Mouse (Mus musculus): Measurements from ENCODE around the gene Slc44a3.

Slc44a3 gene

DNA sequence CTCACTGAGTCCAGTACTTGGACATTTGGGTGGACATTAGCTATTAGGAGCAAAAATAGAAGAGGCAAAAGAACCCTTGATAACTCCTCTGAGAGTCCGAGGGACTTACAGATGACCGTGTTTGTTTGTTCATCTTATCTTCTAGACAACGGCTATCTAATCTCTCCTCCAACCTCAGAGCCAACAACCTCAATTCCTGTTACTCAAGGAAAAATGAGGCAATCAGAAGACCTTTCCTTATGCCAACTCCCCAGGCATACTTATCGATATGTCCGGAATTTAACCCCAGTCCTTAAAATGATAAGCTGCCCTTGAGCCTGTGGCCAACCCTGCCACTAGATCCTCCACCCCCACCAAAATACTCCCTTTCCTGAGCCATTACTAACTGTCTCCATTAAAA, 31.5 kb downstream of the Slc44a3 start:
- no peak for DNase-seq (ENCODE audit: low read depth, low spot score)

DNA sequence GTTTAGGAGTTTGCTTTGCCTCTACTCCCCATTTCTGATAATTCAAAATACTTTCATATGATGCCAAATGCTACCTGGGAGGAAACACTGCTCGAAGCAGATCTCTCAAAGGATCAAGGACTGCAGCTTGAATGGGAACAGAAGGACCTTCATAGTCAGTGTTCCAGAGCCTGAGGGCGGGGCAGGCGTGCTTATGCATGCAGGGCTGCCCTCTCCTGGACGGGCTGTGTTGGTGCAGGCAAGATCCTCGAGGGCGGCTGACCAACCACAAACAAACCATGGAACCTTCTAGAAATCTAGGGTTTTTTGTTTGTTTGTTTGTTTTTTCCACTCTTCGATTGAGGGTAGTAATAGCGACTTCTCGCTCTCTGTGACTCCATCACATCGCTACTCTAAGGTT, 32.0 kb downstream of the Slc44a3 start:
- DNase-seq (ENCODE audit: low read depth, low spot score), result peak; percentile 86

DNA sequence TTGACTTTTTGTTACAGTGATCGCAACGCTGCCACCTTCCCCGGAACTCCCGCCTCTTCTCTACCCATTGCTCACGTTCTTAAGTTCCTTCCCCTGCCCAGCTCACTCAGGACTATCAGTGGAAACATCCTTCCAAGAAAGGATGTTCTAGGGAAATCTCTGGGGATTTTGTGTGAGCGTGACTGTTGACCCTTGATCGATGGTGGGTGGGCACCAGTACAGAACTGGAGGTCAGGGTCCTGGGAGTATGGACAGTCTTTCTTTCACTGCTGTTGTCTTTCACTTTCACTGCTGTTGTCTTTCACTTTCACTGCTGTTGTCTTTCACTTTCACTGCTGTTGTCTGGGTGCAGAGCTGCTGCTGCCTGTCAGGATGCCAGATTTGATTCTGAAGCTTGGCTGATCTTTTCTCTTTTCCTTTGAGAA, 38.2 kb downstream of the Slc44a3 start:
- no peak for DNase-seq (ENCODE audit: low read depth, low spot score)

DNA sequence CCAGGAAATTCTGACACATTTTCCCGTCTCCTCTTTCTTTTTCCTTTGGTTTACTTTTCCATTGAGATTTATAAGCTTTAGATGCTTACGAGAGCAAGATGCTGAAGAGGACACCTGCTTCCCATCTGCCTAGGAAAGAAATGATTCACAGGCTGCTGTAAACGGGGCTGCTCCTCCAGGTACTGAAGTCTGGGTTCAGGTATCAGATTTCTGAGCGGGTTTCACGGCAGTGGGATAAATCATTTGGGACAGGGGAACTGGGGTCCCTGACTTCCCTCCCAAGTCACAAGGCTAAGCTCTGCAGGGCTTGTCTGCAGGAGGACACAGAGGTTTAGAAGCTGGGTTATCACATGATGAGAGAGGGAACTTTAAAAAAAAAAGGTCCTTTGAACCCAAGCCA, 40.2 kb downstream of the Slc44a3 start:
- no peak for DNase-seq (ENCODE audit: low read depth, low spot score)

DNA sequence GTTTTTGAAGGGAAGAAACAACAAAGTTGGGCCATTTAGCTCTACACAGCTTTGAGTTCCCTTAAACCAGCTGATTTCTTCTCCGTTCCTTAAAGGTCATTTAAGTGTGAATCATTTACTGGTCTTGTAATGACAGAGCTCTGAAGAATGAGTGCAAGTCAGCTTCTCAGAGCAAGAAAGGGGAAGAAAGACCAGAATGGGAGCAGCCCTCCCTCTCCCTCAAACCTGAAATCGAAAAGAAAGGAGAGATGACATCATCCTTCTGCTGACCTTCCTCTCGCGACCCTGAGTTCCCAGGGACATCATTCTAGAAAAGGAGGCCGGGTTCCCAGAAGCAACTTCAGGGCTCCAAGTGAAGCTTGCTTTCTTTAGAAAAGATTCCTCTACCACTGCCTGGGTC, 41.3 kb downstream of the Slc44a3 start:
- no peak for DNase-seq (ENCODE audit: low read depth, low spot score)

DNA sequence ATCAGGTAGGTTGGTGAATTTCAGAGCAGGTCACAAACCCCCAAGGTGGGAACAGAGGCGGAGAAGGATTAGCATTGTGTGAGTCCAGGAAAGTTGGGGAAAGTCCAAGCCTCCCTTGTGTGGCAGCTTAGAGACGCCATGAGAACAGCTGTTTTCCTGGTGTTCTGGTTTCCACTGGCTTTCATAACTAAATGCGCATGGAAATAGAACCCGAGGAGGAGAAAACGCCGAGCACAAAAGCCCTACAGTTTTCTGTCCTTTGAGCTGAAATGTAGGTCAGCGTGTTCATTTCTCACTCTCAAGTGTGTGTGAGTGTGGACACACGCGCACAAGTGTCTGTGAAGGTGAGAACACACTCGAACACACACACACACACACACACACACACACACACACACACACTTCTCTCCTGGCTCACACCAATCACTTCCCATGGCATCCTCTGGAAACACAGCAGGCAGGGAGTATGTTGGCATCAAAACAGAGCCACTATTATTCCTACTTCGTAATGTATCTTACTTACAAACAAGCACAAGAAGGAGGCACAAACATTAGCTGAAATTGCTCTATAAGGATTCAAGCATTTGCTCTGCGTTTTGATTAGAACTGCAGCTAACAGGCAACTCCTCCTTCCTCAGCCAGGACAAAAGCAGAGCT, 42.6 kb downstream of the Slc44a3 start:
- no peak for DNase-seq (ENCODE audit: low read depth, low spot score)

DNA sequence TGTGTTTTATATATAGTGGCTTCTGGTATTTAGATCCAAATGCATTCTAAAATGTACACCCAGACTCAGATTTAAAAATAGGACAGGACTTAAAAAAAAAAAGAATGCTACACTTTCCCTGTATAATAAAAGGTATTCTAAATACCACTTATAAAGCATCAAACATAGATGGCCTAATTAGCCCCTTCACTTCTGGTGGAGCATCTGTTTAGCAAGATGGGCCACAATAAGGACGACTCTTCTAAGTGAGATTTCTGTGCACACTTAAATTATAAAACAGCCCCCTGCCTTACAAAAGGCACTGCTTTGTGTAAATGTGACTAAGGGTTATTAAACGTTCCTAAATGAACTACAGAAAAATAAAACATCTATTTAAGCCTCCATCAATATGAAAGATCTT, 47.0 kb downstream of the Slc44a3 start:
- DNase-seq (ENCODE audit: low read depth, low spot score), result no peak

DNA sequence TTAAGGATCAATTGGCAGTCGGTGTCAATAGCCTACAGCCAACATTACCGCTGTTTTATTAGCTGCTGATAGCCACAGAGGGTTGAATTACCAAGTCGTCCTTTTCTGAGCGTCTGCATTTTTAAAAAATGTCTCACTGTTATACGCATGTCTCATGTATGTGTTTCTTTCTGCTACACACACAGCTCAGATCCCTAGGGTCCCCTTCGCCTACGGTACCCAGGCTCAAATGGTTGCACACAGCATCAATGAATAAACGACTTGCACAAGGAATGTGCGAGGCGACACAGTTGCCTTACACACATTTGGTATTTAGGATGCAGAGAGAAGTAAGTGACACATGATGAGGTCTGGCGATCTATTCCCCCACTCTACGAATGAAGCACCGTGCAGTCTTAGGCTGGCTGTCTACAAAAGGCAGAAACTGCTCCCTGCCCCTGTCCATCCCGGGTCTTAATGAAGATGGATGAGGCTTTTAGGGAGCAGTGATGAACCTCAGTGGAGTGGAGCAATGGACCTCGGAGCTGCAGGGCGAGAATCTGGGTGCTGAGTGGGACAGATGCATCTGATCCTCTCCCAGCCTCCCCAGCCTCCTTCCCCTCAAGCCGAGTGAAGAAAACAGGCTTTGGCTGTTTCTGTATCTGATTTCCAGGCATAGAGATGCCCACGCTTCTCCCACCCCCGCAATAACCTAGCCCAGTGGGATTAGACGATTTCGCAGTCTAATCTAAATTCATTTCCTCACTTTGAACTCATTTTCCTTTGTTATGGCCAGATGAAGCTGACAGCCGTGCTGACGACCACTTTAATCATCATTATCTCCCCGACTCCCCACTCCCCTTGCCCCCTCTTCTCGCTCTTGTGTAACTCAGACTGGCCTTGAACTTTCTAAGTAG, 48.7 kb downstream of the Slc44a3 start:
- DNase-seq (ENCODE audit: low read depth, low spot score), result no peak

DNA sequence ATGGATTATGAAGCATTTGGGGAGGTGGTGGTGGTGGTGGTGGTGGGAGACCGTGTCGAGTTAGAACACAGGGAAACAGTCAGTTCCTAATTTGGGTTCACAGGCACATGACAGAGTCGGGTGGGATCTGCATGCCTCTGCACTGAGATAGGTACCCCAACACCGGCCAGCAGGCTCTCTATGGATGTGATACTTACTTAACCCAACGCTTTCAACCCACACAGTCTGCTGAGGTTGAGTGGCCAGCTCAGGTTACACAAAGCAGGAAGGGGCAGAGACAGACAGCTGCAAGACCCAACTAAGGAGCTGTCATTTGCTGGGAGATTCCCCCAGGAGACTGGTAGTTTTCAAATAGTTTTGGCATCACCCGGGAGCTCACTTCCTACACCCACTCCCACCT, 50.6 kb downstream of the Slc44a3 start:
- no peak for DNase-seq (ENCODE audit: low read depth, low spot score)

DNA sequence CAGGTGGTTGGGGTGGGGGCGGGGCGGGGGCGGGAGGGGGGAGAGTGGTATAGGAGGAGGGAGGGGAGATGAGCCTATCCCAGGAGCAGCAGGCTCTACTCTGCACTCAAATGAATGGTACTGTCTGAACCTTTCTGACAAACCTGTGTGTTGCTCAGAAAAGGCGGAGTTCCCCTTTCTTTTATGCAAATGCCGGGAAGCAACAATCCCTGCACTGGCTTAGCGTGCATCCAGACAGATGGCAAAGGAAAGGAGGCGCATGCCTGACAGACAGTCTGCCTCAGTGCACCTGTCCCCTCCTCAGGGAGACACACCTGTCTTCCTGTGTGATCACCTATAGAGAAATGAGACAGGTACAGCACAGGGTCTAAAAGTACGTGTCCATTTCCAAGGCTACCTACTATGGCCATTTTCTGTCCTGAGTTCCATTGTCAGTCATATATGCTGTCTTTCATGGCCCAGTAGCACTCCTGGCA, 51.2 kb downstream of the Slc44a3 start:
- DNase-seq (ENCODE audit: low read depth, low spot score), result no peak

DNA sequence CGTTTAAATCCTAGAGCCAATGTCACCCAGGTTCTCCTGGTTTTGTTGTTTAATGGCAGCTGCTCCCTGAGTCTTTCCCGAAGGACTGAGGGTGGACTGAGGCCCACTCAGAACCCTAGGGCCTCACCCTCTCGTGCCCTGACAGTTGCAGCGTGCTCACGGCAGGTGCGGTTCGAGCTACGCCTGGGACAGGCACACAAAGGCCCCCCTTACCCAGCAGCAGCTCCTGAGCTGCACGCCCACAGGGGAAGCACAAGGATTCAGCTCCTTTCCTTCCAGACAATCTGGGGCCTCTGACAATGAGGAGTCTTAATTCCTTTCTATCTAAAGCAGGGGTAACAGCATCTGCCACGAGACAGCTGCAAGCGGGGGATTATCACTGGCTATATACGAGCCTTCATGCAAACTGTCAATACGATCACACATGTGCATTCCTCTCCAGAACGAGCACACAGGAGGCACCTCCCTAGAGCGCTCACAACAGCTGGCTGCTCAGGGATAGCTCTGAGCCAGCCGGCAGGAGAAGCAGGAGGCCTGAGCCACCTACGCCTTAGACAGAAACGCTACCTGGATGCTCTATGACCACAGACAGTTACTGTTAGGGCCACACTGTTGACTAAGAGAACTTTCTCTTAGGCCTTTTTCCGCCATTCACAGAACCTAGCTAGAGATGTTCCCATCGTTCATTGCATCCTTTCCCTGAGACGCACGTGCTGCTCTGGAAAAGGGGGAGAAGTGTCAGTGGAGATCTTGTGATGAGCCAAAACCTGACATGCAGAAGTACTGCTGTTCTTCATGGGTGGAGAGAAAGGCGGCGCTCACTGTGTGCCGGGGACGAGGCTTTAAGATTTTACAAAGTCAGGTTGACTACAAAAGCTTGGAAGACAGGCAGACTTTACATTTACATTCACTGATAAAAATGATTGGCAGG, 51.9 kb downstream of the Slc44a3 start:
- no peak for DNase-seq (ENCODE audit: low read depth, low spot score)

DNA sequence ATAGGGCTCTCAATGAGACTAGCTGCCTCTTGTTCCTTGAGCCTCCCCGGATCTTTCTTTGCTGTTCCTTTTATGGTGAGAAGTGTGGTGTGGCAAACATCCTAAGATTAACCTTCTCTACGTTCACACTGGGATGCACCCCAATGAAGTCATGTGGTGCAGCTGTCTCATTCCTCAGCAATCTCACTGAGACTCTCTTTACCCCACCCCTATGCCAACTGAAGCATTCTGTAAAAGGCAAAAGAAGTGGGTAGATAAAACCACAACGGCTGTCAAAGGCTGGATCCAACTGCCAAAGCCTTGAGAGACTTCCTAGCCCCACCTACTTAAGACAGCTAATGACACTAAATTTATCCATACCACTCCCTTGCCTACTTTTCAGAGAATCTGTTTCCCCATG, 57.5 kb downstream of the Slc44a3 start:
- no peak for DNase-seq (ENCODE audit: low read depth, low spot score)

DNA sequence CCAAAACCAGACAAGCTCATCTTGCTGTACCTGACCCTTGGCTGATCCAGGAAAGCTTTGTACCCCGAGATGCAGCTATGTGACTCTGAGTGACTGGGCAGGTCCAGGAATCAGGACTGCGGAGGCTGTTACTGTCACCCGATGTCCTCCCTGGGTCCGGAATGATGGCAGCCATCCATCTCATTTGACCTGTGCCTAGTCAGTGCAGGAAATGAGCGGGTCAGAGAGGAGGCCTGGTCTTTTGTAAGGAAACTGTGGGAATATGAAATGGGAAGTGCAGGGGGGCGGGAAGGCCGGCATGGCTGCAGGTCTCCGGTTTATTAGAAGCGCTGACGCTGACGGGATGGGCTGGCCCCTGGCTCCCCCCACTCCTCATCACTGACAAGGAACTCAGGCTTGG, 60.5 kb downstream of the Slc44a3 start:
- no peak for DNase-seq (ENCODE audit: low read depth, low spot score)

DNA sequence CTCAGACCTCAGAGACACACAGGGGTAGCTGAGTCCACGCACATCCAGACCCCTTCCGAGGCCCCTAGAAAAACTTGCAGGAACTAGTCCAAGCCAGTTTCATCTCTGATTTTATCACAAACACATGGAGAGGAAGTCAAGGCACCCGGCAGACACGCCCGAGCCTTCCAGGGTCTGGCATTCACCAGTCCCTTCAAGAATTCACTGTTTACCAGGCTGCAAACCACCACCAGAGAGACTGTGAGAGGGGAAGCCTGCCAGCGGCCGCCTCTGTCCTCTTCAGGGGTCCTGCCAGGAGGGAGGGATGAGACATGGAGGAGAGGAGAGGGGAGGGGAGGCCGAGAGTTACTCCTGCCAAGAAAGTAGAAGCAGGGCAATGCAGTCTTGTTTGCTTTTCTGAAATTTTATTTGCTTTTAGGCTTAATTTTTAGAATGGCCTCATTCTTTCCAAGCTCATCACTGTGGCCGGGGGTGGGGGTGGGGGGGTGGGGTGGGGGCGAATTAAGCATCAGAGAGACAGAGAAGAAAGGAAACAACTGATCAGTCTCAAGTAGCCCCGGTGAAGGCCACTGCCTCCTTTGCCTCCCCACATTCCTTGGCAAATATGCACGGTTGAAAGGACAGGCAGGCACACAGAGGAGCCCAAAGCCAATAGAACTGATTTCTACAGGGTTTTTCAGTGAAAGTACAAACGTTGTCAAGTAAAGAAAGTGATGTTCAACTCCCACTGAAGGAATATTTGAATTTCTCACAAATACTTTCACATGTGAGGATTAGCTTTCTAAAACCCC, 62.8 kb downstream of the Slc44a3 start:
- DNase-seq (ENCODE audit: low read depth, low spot score), result peak; percentile 58

DNA sequence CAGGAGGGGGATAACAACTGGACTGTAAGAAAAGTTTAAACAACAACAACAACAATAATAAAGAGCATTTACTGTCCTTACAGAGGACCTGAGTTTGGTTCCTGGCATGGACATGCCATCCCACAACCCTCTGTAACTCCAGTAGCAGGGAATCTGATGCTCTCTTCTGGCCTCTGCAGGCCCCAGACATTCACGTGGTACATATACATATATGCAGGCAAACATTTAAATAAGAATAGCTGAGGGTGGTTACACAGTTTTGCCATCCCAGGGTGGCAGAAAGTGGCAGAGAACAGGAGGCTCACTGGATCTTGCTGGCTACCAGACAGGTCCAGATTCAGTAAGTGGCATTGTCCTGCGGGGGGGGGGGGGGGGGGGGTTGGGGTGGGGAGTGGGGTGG, 64.1 kb downstream of the Slc44a3 start:
- DNase-seq (ENCODE audit: low read depth, low spot score), result peak; percentile 57

DNA sequence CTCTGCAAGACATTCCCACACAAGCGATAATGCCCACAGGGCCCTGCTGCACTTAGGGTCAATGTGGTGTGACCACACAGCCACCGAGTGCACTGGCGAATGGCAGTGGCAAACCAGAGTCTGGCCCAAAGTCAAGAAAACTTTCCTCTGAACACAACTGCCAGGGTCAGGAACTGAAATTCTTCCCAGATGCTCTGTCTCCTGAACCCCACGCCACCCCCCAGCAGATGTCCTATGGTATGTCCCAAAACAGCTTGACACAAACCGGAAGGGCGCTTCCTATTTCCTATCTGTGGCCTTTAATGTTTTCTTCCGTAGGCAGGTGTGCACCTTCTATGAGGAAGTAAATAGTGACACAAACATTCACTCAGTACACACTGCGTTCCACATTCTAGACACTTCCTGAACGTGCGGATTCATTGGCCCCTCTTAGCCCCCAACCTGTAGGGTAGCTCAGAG, 65.1 kb downstream of the Slc44a3 start:
- DNase-seq (ENCODE audit: low read depth, low spot score), result peak; percentile 60

DNA sequence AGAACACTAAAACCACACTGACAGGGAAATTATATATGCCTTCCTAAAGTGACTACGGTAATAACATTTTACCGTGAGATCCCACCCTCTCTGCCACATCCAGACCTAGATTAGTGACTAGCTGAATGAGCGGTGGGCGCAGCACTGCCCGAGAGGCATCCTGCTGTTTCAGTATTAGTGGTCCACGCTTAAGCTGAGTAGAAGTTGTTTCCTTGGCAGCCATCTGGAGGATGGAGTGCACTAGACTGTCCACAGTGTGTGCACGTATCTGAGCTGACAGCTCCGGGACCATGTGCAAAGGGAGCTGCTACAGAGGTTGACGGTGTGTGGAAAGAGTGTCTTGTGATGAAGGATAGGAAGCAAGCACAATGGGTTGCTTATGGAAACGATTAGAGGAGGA, 66.4 kb downstream of the Slc44a3 start:
- DNase-seq (ENCODE audit: low read depth, low spot score), result no peak

DNA sequence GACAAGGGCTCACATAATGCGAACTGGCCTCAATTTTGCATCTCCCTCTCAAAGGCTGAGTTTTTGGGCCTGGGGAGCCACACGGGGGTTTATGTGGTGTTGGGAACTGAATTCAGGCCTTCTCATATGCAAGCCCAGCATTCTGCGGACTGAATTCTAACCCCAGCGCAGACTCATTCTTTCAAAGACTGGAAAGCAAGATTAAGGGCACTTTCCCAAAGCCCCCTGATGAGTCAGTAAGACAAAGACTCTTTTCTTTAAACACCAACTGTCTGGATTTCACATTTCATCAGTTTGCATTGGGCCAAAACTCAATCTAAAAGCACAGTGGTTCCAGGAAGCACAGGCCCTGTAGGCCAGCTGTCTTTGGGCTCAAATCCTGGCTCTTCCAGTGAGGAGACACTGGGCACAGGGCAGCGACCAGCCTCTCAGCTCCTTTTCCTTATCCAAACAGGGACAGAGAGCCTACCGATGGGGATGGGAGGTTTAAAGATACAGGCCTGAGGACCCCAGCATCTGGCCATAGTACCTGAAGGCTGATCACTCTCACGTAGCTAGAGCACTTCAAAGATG, 67.4 kb downstream of the Slc44a3 start:
- DNase-seq (ENCODE audit: low read depth, low spot score), result no peak

DNA sequence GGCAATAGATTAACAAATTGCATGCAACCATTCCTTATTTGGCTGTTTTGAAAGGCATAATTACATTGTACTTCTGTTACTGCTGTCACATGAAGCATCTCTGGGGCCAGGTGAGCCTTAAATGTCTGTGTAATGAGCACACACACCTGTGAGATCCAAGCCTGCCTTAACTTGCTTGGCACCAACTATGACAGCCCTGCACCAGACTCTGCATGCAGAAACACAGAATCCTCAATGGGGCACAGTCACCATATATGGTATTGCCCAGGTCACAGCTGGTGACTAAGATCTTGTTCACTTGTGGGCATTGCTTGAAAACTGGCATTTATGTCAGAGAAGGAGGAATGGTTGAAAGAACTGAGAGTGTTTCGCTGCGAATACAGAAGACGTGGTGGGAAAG, 69.4 kb downstream of the Slc44a3 start:
- no peak for DNase-seq (ENCODE audit: low read depth, low spot score)

DNA sequence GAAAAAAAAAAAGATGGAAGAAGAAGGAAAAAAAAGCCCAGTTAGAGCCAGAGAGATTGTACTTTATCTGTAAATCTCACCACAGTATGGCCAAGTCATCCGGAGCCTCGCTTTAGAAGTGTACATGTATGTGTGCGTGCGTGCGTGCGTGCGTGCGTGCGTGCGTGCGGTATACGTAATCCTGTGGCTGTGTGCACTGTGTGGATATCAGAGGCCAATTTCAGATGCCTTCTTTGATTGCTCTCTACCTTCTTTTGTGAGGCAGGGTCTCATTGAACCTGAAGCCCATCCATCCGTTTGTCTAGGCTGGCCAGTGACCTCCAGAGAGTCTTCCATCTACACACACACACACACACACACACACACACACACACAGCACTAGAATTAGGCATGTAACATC, 70.7 kb downstream of the Slc44a3 start:
- DNase-seq (ENCODE audit: low read depth, low spot score), result no peak
